Mouse (Mus musculus): ENCODE data around the gene Adat1. TPM values are rescaled to one million over a fixed set of nuclear protein-coding genes. Genes with fewer than 3 reads are reported as not detected.
"Not testable (repeated sequence)": the region's sequence is repeated elsewhere in the genome, so short reads cannot be mapped to it uniquely, and the experiment has no call there.

Gene Adat1
- polyA plus RNA-seq, 1 experiment from 2014 or later, result 8.5 TPM

- no peak overlapping the region for H3K9ac ChIP-seq
- H3K9me3 ChIP-seq, result no peaks in the 10 kb centered on the region
- no peak overlapping the region for H3K4me2 ChIP-seq
- 94% methylated on average over 5 of the region's 5 CpGs for WGBS
- H3K27ac ChIP-seq, result no peak overlapping the region
- peaks cover 28% of the 10 kb centered on the region for H3K36me3 ChIP-seq
- H3K4me1 ChIP-seq, result no peaks in the 10 kb centered on the region
- ATAC-seq (ENCODE audit: insufficient read depth, low FRiP score, low read depth), result no peak
- H3K27me3 ChIP-seq (replicated peaks), result no peaks in the 10 kb centered on the region
- H3K4me3 ChIP-seq (replicated peaks), result no peak overlapping the region
Measured at GRCm38 (mm10) chr8:111951936-111952335, 40.2 kb downstream of the Adat1 start.

DNA sequence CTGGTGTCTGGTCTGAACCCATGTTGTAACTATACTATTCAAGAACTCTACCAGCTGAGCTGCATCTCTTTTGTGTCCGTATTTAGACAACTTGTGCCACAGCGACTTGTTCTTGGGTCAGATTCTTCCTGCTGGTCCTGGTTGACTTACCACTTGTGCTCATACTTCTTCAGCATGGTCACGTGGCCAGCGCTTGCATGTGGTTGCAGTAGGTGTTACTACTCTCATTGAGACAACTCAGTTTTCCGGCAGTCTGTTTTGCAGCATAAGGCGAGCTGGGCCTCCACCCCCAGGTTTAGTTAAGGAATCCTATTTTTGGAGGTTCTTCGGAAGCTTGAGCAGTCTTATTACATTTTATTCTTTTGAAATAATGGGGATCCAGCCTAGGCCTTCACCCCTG lies 40.8 kb downstream of the Adat1 start:
- Histone ChIP-seq H3K36me3 (peaks cover 27% of the 10 kb centered on the region), H3K9me3 (no peaks in the 10 kb centered on the region), H3K9ac (no peak overlapping the region), H3K27ac (no peak overlapping the region), H3K4me2 (no peak overlapping the region), H3K4me3 (replicated peaks) (no peak overlapping the region), H3K27me3 (replicated peaks) (no peaks in the 10 kb centered on the region), H3K4me1 (no peaks in the 10 kb centered on the region)
- 94% methylated on average over 7 of the region's 7 CpGs for WGBS
- no peak for ATAC-seq (ENCODE audit: insufficient read depth, low FRiP score, low read depth)

DNA sequence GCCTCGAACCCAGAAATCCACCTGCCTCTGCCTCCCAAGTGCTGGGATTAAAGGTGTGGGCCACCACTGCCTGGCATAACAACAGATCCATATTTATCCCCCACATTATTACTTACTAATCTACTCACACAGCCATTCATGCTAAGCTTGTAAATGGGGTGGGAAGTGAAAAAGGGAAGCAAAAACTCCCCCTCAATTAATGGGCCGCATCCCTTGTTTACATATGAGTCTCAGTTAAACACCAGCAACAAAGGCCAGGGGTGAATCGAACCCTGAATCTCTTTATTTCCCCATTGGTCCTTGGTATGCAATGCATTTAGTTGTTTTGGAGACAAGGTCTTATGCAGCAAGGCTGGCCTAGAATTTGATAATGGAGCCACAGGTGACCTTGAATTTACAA lies 41.3 kb downstream of the Adat1 start:
- ATAC-seq (ENCODE audit: insufficient read depth, low FRiP score, low read depth), result no peak
- no peaks in the 10 kb centered on the region for H3K4me1 ChIP-seq
- no peak overlapping the region for H3K4me3 ChIP-seq (replicated peaks)
- H3K36me3 ChIP-seq, result peaks cover 31% of the 10 kb centered on the region
- no peak overlapping the region for H3K27ac ChIP-seq
- no peak overlapping the region for H3K9ac ChIP-seq
- no peak overlapping the region for H3K4me2 ChIP-seq
- WGBS, result 82% methylated on average over 3 of the region's 3 CpGs
- H3K9me3 ChIP-seq, result no peaks in the 10 kb centered on the region
- H3K27me3 ChIP-seq (replicated peaks), result no peaks in the 10 kb centered on the region

- H3K9me3 ChIP-seq, result no peaks in the 10 kb centered on the region
- H3K27ac ChIP-seq, result no peak overlapping the region
- peaks cover 39% of the 10 kb centered on the region for H3K36me3 ChIP-seq
- no peak for ATAC-seq (ENCODE audit: insufficient read depth, low FRiP score, low read depth)
- no peaks in the 10 kb centered on the region for H3K27me3 ChIP-seq (replicated peaks)
- H3K4me2 ChIP-seq, result no peak overlapping the region
- WGBS, result 89% methylated on average over 8 of the region's 8 CpGs
- H3K4me1 ChIP-seq, result no peaks in the 10 kb centered on the region
- no peak overlapping the region for H3K4me3 ChIP-seq (replicated peaks)
- no peak overlapping the region for H3K9ac ChIP-seq
Measured at GRCm38 (mm10) chr8:111947954-111948353, 44.1 kb downstream of the Adat1 start.

DNA sequence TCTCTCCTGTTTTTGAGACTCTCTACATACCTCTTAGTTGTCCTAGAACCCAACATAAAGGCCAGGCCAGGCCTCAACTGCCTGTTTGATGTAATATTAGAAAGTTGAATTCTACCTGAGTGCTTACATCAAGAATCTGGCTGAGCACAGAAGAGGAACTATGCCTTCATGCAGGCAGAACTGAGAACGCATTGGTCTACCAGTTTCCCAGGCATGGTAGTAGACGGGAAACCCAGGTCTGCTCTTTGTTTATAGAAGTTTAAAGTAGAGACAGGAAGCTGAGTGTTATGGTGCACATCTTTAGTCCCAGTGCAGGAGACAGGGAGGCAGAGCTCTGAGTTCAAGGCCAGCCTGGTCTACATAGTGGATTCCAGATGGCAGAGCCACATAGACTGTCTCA lies 45.0 kb downstream of the Adat1 start:
- H3K9me3 ChIP-seq, result no peaks in the 10 kb centered on the region
- H3K4me1 ChIP-seq, result 0 out of 2 replicates have a peak, but pooled peaks cover 1% of the 10 kb centered on the region
- no peak for ATAC-seq (ENCODE audit: insufficient read depth, low FRiP score, low read depth)
- no peak overlapping the region for H3K4me3 ChIP-seq (replicated peaks)
- peaks cover 36% of the 10 kb centered on the region for H3K36me3 ChIP-seq
- H3K27ac ChIP-seq, result no peak overlapping the region
- no peaks in the 10 kb centered on the region for H3K27me3 ChIP-seq (replicated peaks)
- H3K9ac ChIP-seq, result no peak overlapping the region
- WGBS, result 74% methylated on average over 2 of the region's 2 CpGs
- H3K4me2 ChIP-seq, result no peak overlapping the region

- no peak overlapping the region for H3K27ac ChIP-seq
- H3K9me3 ChIP-seq, result no peaks in the 10 kb centered on the region
- H3K4me3 ChIP-seq (replicated peaks), result no peak overlapping the region
- H3K36me3 ChIP-seq, result peaks cover 27% of the 10 kb centered on the region
- no peak overlapping the region for H3K4me2 ChIP-seq
- WGBS, result 85% methylated on average over 2 of the region's 2 CpGs
- ATAC-seq (ENCODE audit: insufficient read depth, low FRiP score, low read depth), result no peak
- H3K9ac ChIP-seq, result no peak overlapping the region
- H3K4me1 ChIP-seq, result peaks cover 18% of the 10 kb centered on the region
- no peaks in the 10 kb centered on the region for H3K27me3 ChIP-seq (replicated peaks)
Measured at GRCm38 (mm10) chr8:111943544-111943943, 48.6 kb downstream of the Adat1 start.

DNA sequence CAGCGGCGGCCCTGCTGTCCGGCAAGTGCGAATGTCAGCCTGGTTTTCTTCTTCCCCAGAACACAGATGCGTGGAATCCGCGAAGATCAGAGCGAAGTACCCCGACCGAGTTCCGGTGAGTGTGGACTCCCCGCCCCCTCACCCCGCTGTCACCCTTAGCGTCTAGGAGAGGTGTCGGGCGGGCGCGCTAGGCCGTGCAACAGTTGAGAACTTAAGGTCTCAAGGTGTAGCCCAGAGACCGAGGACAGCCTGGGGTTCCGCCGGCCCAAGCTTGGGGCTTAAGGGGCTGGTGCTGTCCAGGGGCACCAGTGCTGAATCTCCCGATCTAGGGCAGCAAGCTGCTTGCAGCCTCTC lies 51.0 kb downstream of the Adat1 start:
- peak overlapping the region; percentile 96 for H3K4me2 ChIP-seq
- H3K27ac ChIP-seq, result peak overlapping the region; percentile 83
- 0 out of 2 replicates have a peak, but pooled peaks have one; percentile 19 for ATAC-seq (ENCODE audit: insufficient read depth, low FRiP score, low read depth)
- no peaks in the 10 kb centered on the region for H3K27me3 ChIP-seq (replicated peaks)
- under 1% methylated on average over 23 of the region's 23 CpGs for WGBS
- peak overlapping the region; percentile 67 for H3K9ac ChIP-seq
- H3K4me1 ChIP-seq, result peaks cover 18% of the 10 kb centered on the region
- H3K9me3 ChIP-seq, result no peaks in the 10 kb centered on the region
- H3K4me3 ChIP-seq (replicated peaks), result peak overlapping the region; percentile 87
- peaks cover 21% of the 10 kb centered on the region; the same call in 1 of the 2 replicates for H3K36me3 ChIP-seq

DNA sequence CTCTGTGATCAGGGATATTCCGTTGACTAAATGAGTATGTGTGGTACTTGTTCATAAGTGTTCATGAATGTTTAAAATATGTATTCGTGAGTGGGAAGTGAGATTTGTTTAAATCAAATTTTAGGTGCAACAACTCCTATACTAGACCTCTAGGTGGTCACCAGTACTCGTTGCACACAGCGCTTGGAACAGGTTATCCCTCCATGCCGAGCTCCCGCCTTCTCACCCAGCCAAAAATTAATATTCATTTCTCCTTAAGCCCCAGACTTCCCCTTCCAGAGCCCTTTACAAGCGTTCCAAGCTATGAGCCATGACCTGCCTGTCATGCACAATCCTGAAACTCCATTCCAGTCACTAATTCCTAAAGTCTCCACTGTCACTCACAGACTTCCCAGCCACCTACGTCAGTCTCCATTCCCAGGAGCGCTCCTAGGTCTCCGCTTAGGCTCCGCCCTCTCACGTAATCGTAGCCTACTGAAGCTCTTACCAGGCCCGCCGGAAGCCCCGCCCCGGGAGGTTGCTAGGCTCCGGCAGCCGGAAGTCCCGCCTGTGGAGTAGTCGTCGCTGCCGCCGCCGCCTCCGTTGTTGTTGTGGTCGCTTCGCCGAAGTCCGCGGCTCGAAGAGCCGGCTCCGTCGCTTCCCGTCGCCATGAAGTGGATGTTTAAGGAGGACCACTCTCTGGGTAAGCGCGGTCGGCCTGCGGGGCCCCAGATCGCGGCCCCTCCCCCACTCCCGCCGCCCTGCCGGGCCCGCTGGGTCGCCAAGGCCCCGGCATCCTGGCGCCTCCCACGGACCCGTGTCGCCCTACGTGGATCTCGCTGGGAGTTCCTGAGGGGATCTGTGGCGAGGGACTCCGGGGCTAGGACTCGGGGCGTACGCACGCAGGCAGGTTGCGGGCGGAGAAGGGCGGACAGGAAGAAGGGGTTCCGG lies 51.7 kb downstream of the Adat1 start, which contains the start of gene Gabarapl2:
Gabarapl2 (plus strand) TSS at position 533 of the 930 bp plus-strand sequence.
- peaks cover 18% of the 10 kb centered on the region for H3K4me1 ChIP-seq
- H3K4me3 ChIP-seq (replicated peaks), result peak within 1 kb of the TSS; percentile 87
- under 1% methylated on average over 65 of the region's 65 CpGs for WGBS
- no peaks in the 10 kb centered on the region for H3K27me3 ChIP-seq (replicated peaks)
- peak within 1 kb of the TSS; percentile 67 for H3K9ac ChIP-seq
- peak within 1 kb of the TSS; percentile 96 for H3K4me2 ChIP-seq
- peaks cover 15% of the 10 kb centered on the region; the same call in 1 of the 2 replicates for H3K36me3 ChIP-seq
- peak within 1 kb of the TSS; percentile 83 for H3K27ac ChIP-seq
- H3K9me3 ChIP-seq, result no peaks in the 10 kb centered on the region
- ATAC-seq (ENCODE audit: insufficient read depth, low FRiP score, low read depth), result peak; percentile 96

GRCm38 (mm10) chr8:111939516-111940142 lies 52.5 kb downstream of the Adat1 start:
- peak; percentile 90 for ATAC-seq (ENCODE audit: insufficient read depth, low FRiP score, low read depth)
- Histone ChIP-seq H3K27me3 (replicated peaks) (no peaks in the 10 kb centered on the region), H3K4me2 (peak overlapping the region; percentile 96), H3K4me3 (replicated peaks) (peak overlapping the region; percentile 87), H3K9me3 (no peaks in the 10 kb centered on the region), H3K27ac (peak overlapping the region; percentile 83), H3K36me3 (0 out of 2 replicates have a peak, but pooled peaks cover 11% of the 10 kb centered on the region), H3K4me1 (peaks cover 18% of the 10 kb centered on the region), H3K9ac (no peak overlapping the region)
- 3% methylated on average over 10 of the region's 10 CpGs for WGBS

GRCm38 (mm10) chr8:111938076-111938985 lies 53.8 kb downstream of the Adat1 start:
- H3K4me1 ChIP-seq, result peaks cover 18% of the 10 kb centered on the region
- H3K27me3 ChIP-seq (replicated peaks); H3K36me3 ChIP-seq; H3K9me3 ChIP-seq; H3K4me3 ChIP-seq (replicated peaks); H3K4me2 ChIP-seq; H3K9ac ChIP-seq; ATAC-seq (ENCODE audit: insufficient read depth, low FRiP score, low read depth); H3K27ac ChIP-seq: not testable (repeated sequence)
- WGBS, result 89% methylated on average over 9 of the region's 9 CpGs

- ATAC-seq (ENCODE audit: insufficient read depth, low FRiP score, low read depth), result no peak
- Histone ChIP-seq H3K27ac (no peak overlapping the region), H3K4me3 (replicated peaks) (no peak overlapping the region), H3K27me3 (replicated peaks) (no peaks in the 10 kb centered on the region), H3K4me2 (no peak overlapping the region), H3K9me3 (no peaks in the 10 kb centered on the region), H3K9ac (no peak overlapping the region), H3K36me3 (no peaks in the 10 kb centered on the region), H3K4me1 (peaks cover 26% of the 10 kb centered on the region)
- WGBS, result 76% methylated on average over 3 of the region's 3 CpGs
Measured at GRCm38 (mm10) chr8:111937184-111937583, 54.9 kb downstream of the Adat1 start.

All from stomach, embryonic 15.5 days (tissue).